Mouse (Mus musculus): ENCODE measurements around the gene St6galnac3. TPM values are rescaled to one million over a fixed set of nuclear protein-coding genes. Genes with fewer than 3 reads are reported as not detected.
A peak's percentile ranks its signal among the peaks of the same experiment; 100 is the strongest.

Gene St6galnac3
- polyA plus RNA-seq, 1 experiment from 2014 or later: 55.0 TPM

DNA sequence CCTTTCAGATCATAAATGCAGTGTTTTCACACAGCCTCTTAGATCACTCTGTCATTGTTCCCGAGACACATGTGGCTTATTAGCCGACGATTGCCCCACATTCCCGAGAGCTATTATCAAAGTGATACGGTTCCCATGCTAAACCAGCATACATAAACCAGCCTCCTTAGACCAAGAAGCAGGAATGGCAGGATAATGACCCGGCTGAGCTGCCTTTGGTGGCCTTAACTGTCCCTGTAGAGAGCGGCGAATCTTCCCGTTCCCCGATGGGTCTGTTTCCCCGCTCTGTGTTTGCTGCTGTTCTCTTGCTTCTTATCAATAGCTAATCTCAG, 119.2 kb downstream of the St6galnac3 start:
- H3K4me1 ChIP-seq (ENCODE audit: control insufficient read depth, insufficient read depth, low read length): no peaks in the 10 kb centered on the region; the same call in 1 of the 2 replicates
- H3K36me3 ChIP-seq (replicated peaks; ENCODE audit: control insufficient read depth, insufficient read depth, low read depth, low read length): no peaks in the 10 kb centered on the region
- H3K27me3 ChIP-seq (ENCODE audit: control insufficient read depth, insufficient read depth, low read length): no peaks in the 10 kb centered on the region
- H3K27ac ChIP-seq (replicated peaks; ENCODE audit: low read depth, low read length): no peak overlapping the region
- H3K9me3 ChIP-seq (replicated peaks; ENCODE audit: control insufficient read depth, low read length): no peaks in the 10 kb centered on the region
- no peak overlapping the region for H3K4me3 ChIP-seq (ENCODE audit: low read depth, low read length)
- ATAC-seq (replicated peaks; ENCODE audit: insufficient number of reproducible peaks, low FRiP score, low TSS enrichment, low read depth) (no peak), DNase-seq (ENCODE audit: low spot score) (no peak)
- WGBS: 64% methylated on average over 11 of the region's 11 CpGs
- no peak overlapping the region for H3K4me2 ChIP-seq (ENCODE audit: low read depth, low read length)
- no peak overlapping the region for H3K9ac ChIP-seq (replicated peaks; ENCODE audit: low read length)

DNA sequence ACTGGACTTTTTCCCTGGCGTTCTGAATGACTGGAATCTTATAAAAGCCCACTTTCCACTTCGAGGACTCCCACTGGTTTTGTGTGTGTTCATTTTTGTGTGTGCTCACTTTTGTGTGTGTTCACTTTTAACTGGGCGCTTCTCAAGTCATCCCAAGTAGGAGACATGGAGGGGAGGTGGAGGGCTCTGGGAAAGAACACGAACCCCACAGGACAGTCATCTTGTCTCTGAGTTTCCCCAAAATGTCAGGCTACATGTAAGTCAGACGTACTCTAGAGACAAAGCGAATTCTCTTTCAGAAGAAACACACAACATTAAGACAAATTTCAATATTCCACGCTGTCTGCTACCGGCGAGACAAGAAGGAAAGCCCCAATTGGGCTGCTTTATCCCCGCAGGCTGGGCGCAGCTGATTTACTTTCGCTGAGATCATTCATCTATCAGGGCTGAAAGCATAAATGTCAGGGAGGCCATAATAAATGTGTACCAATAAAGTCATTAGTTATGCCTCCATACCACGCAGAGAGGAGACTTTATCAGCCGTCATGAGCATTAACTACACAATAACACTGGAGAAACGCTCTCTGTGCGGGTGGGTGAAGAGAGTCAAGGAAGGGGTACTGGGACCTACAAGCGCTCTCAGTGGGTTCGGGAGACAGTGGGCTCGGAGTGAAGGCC, 119.7 kb downstream of the St6galnac3 start:
- Histone ChIP-seq H3K4me2 (ENCODE audit: low read depth, low read length) (no peak overlapping the region), H3K36me3 (replicated peaks; ENCODE audit: control insufficient read depth, insufficient read depth, low read depth, low read length) (no peaks in the 10 kb centered on the region), H3K27ac (replicated peaks; ENCODE audit: low read depth, low read length) (no peak overlapping the region), H3K4me3 (ENCODE audit: low read depth, low read length) (no peak overlapping the region), H3K9me3 (replicated peaks; ENCODE audit: control insufficient read depth, low read length) (no peaks in the 10 kb centered on the region), H3K27me3 (ENCODE audit: control insufficient read depth, insufficient read depth, low read length) (no peaks in the 10 kb centered on the region), H3K9ac (replicated peaks; ENCODE audit: low read length) (no peak overlapping the region), H3K4me1 (ENCODE audit: control insufficient read depth, insufficient read depth, low read length) (no peaks in the 10 kb centered on the region; the same call in 1 of the 2 replicates)
- WGBS: 84% methylated on average over 19 of the region's 19 CpGs
- DNase-seq (ENCODE audit: low spot score) (no peak), ATAC-seq (replicated peaks; ENCODE audit: insufficient number of reproducible peaks, low FRiP score, low TSS enrichment, low read depth) (0 out of 2 replicates have a peak, but pooled peaks have one; percentile 59)

DNA sequence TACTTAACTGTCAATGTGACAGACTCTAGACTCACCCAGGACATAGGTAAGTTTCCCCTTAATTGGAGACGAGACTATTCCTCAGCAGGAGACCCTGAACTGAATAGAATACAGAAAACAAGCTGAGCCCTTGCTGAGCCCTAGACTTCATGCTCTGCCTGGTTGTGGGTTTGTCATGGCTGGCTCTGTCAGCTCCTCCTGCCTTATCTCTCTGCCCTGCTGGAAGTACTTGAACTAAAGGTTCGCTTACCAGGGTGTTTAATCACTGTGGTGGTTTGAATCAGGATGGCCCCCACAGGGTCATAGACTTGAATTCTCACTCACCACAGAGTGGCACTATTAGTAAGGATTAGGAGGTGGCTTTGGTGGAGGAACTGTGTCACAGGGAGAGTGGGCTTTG, 125.8 kb downstream of the St6galnac3 start:
- Histone ChIP-seq H3K4me1 (ENCODE audit: control insufficient read depth, insufficient read depth, low read length) (no peaks in the 10 kb centered on the region), H3K9me3 (replicated peaks; ENCODE audit: control insufficient read depth, low read length) (no peaks in the 10 kb centered on the region), H3K27me3 (ENCODE audit: control insufficient read depth, insufficient read depth, low read length) (no peaks in the 10 kb centered on the region), H3K27ac (replicated peaks; ENCODE audit: low read depth, low read length) (no peak overlapping the region), H3K36me3 (replicated peaks; ENCODE audit: control insufficient read depth, insufficient read depth, low read depth, low read length) (no peaks in the 10 kb centered on the region), H3K9ac (replicated peaks; ENCODE audit: low read length) (no peak overlapping the region), H3K4me3 (ENCODE audit: low read depth, low read length) (no peak overlapping the region), H3K4me2 (ENCODE audit: low read depth, low read length) (no peak overlapping the region)
- ATAC-seq (replicated peaks; ENCODE audit: insufficient number of reproducible peaks, low FRiP score, low TSS enrichment, low read depth): no peak
- no peak for DNase-seq (ENCODE audit: low spot score)
- 87% methylated on average over 2 of the region's 2 CpGs for WGBS

DNA sequence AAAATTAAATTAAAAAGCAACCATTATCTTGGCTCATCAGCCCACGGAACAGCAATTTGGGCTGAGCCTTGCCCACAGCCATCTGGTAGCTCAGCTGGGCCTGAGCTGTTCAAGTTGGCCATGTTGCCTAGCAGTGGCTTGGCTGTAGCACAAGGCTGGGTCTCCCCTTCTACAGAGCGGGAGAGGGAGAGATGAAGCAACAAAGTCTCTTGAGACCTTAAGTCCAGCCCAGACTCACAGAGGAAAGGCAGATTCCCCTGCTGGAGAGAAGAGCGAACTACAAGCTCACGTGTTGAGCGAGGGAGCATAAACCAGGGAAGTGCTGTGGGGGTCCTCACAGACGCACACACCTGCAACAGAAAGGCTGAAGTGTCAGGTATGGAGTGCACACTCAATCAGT, 126.3 kb downstream of the St6galnac3 start:
- H3K27me3 ChIP-seq (ENCODE audit: control insufficient read depth, insufficient read depth, low read length): no peaks in the 10 kb centered on the region
- no peak overlapping the region for H3K4me3 ChIP-seq (ENCODE audit: low read depth, low read length)
- H3K27ac ChIP-seq (replicated peaks; ENCODE audit: low read depth, low read length): no peak overlapping the region
- H3K36me3 ChIP-seq (replicated peaks; ENCODE audit: control insufficient read depth, insufficient read depth, low read depth, low read length): no peaks in the 10 kb centered on the region
- H3K4me2 ChIP-seq (ENCODE audit: low read depth, low read length): no peak overlapping the region
- H3K4me1 ChIP-seq (ENCODE audit: control insufficient read depth, insufficient read depth, low read length): no peaks in the 10 kb centered on the region
- no peaks in the 10 kb centered on the region for H3K9me3 ChIP-seq (replicated peaks; ENCODE audit: control insufficient read depth, low read length)
- no peak overlapping the region for H3K9ac ChIP-seq (replicated peaks; ENCODE audit: low read length)
- 90% methylated on average over 6 of the region's 6 CpGs for WGBS
- DNase-seq (ENCODE audit: low spot score): no peak
- ATAC-seq (replicated peaks; ENCODE audit: insufficient number of reproducible peaks, low FRiP score, low TSS enrichment, low read depth): no peak

DNA sequence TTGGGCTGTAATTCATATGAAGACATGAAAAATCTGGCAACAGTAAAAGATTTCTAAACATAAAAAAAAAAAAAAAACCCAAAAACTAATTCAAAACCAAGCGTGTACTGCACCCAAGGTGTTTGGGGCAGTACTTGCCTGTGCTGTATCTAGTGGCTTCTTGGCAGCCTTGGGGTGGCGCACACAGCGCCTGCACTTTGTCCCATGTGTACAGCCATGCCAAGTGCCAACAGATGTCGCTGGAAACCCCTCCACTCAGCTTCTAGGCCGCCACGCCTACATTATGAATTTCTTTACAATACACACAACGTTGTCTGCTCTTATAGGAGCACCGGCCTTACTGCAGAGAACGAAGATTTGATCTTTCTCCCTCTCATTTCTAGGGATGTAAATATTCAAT, 130.4 kb downstream of the St6galnac3 start:
- H3K4me1 ChIP-seq (ENCODE audit: control insufficient read depth, insufficient read depth, low read length): no peaks in the 10 kb centered on the region
- 86% methylated on average over 9 of the region's 9 CpGs for WGBS
- no peak for ATAC-seq (replicated peaks; ENCODE audit: insufficient number of reproducible peaks, low FRiP score, low TSS enrichment, low read depth)
- H3K4me3 ChIP-seq (ENCODE audit: low read depth, low read length): no peak overlapping the region
- no peaks in the 10 kb centered on the region for H3K27me3 ChIP-seq (ENCODE audit: control insufficient read depth, insufficient read depth, low read length)
- H3K9me3 ChIP-seq (replicated peaks; ENCODE audit: control insufficient read depth, low read length): no peaks in the 10 kb centered on the region
- no peak overlapping the region for H3K27ac ChIP-seq (replicated peaks; ENCODE audit: low read depth, low read length)
- no peak overlapping the region for H3K4me2 ChIP-seq (ENCODE audit: low read depth, low read length)
- no peaks in the 10 kb centered on the region for H3K36me3 ChIP-seq (replicated peaks; ENCODE audit: control insufficient read depth, insufficient read depth, low read depth, low read length)
- no peak for DNase-seq (ENCODE audit: low spot score)
- no peak overlapping the region for H3K9ac ChIP-seq (replicated peaks; ENCODE audit: low read length)

DNA sequence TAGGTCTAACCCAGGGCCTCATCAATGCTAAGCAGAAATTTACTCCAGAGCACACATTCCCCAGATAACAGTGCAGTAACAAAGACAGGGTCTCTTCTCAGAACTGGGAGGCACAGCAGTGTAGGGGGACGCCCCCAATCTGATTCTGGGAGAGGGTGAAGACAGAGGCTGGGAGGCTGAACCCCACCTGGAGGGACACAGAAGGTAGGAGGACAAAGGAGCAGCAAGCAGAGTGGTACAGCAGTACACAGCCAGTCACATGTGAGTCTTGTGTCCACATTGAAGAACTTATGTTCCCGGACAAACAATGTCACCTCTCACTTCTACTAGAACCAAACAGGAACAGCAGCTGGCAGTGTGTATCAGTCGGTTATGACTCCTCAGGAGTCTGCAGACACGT, 131.0 kb downstream of the St6galnac3 start:
- 72% methylated on average over 4 of the region's 4 CpGs for WGBS
- Histone ChIP-seq H3K27ac (replicated peaks; ENCODE audit: low read depth, low read length) (no peak overlapping the region), H3K4me3 (ENCODE audit: low read depth, low read length) (no peak overlapping the region), H3K27me3 (ENCODE audit: control insufficient read depth, insufficient read depth, low read length) (no peaks in the 10 kb centered on the region), H3K9me3 (replicated peaks; ENCODE audit: control insufficient read depth, low read length) (no peaks in the 10 kb centered on the region), H3K9ac (replicated peaks; ENCODE audit: low read length) (no peak overlapping the region), H3K4me2 (ENCODE audit: low read depth, low read length) (no peak overlapping the region), H3K36me3 (replicated peaks; ENCODE audit: control insufficient read depth, insufficient read depth, low read depth, low read length) (no peaks in the 10 kb centered on the region), H3K4me1 (ENCODE audit: control insufficient read depth, insufficient read depth, low read length) (no peaks in the 10 kb centered on the region)
- ATAC-seq (replicated peaks; ENCODE audit: insufficient number of reproducible peaks, low FRiP score, low TSS enrichment, low read depth) (no peak), DNase-seq (ENCODE audit: low spot score) (no peak)

DNA sequence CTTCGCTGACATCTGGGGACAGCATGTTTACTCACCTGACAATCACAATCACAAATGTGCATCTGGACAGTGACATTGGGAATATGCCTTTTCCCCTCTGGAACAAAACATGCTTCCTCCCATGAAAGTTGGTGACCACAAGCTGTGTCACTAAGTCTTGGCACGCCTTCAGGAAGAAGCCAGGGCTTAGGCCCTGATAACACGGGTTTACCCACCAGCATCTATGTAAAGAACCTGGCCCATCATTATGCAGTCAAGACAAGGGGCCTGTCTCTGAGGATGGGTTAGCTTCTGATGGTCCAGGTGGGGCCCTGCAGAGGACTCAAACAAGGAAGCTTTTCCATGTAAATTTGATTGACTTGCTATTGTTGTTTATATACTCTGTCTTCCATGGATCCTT, 131.9 kb downstream of the St6galnac3 start:
- WGBS: 86% methylated on average over 3 of the region's 3 CpGs
- no peaks in the 10 kb centered on the region for H3K4me1 ChIP-seq (ENCODE audit: control insufficient read depth, insufficient read depth, low read length)
- ATAC-seq (replicated peaks; ENCODE audit: insufficient number of reproducible peaks, low FRiP score, low TSS enrichment, low read depth): no peak
- H3K36me3 ChIP-seq (replicated peaks; ENCODE audit: control insufficient read depth, insufficient read depth, low read depth, low read length): no peaks in the 10 kb centered on the region
- H3K27ac ChIP-seq (replicated peaks; ENCODE audit: low read depth, low read length): no peak overlapping the region
- no peak overlapping the region for H3K9ac ChIP-seq (replicated peaks; ENCODE audit: low read length)
- no peak overlapping the region for H3K4me3 ChIP-seq (ENCODE audit: low read depth, low read length)
- no peaks in the 10 kb centered on the region for H3K9me3 ChIP-seq (replicated peaks; ENCODE audit: control insufficient read depth, low read length)
- DNase-seq (ENCODE audit: low spot score): no peak
- no peaks in the 10 kb centered on the region for H3K27me3 ChIP-seq (ENCODE audit: control insufficient read depth, insufficient read depth, low read length)
- H3K4me2 ChIP-seq (ENCODE audit: low read depth, low read length): no peak overlapping the region

DNA sequence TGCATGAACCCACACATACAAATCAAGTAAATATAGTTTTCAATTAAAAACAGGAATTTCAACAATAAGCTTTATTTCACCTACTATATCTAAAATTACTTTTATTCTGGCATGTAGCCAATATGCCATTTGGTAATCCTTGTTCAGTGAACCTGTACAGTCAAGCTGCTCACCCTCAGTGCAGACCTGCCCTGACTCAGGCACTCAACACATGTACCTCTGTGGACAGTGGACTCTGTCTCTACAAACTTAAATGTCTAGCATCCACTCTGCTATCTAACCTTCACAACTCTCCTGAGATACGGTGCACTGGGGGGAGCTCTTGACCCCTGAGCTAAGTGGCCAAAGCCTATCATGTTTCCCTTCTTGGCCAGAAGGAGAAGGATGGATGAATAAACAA, 137.4 kb downstream of the St6galnac3 start:
- WGBS: 21% methylated on average over 1 of the region's 1 CpGs
- H3K27ac ChIP-seq (replicated peaks; ENCODE audit: low read depth, low read length): no peak overlapping the region
- H3K9me3 ChIP-seq (replicated peaks; ENCODE audit: control insufficient read depth, low read length): no peaks in the 10 kb centered on the region
- no peak for ATAC-seq (replicated peaks; ENCODE audit: insufficient number of reproducible peaks, low FRiP score, low TSS enrichment, low read depth)
- DNase-seq (ENCODE audit: low spot score): no peak
- H3K4me1 ChIP-seq (ENCODE audit: control insufficient read depth, insufficient read depth, low read length): no peaks in the 10 kb centered on the region
- H3K9ac ChIP-seq (replicated peaks; ENCODE audit: low read length): no peak overlapping the region
- H3K4me3 ChIP-seq (ENCODE audit: low read depth, low read length): no peak overlapping the region
- no peak overlapping the region for H3K4me2 ChIP-seq (ENCODE audit: low read depth, low read length)
- H3K27me3 ChIP-seq (ENCODE audit: control insufficient read depth, insufficient read depth, low read length): no peaks in the 10 kb centered on the region
- no peaks in the 10 kb centered on the region for H3K36me3 ChIP-seq (replicated peaks; ENCODE audit: control insufficient read depth, insufficient read depth, low read depth, low read length)

All from embryonic facial prominence, embryonic 11.5 days (tissue).